Mouse (Mus musculus) cerebellum, adult 9-10 months (tissue): ENCODE data around the gene Adcy10.

Experiments
- DNase-seq: peaks from one replicate; pipeline ENCODE4 v3.0.0; 2022

Adcy10 gene

GRCm38 (mm10) chr1:165484688-165485233, at the start of gene Adcy10:
Gene Adcy10, plus strand, starts transcription at chr1:165485183.
- no peak for DNase-seq

- DNase-seq = no peak
These were observed 46.5 kb upstream of the Adcy10 start for GRCm38 (mm10) chr1:165438289-165439021.

- no peak for DNase-seq
These were observed 44.2 kb upstream of the Adcy10 start for GRCm38 (mm10) chr1:165440788-165441187.

- no peak for DNase-seq
These were observed 43.8 kb upstream of the Adcy10 start for GRCm38 (mm10) chr1:165441201-165441600.

- DNase-seq = no peak
These were observed 43.3 kb upstream of the Adcy10 start for GRCm38 (mm10) chr1:165441719-165442118.

GRCm38 (mm10) chr1:165459041-165459502, 25.9 kb upstream of the Adcy10 start:
- DNase-seq = no peak

GRCm38 (mm10) chr1:165459503-165460181, 25.3 kb upstream of the Adcy10 start:
- peak; percentile 76 for DNase-seq

- DNase-seq = peak; percentile 99
These were observed 24.6 kb upstream of the Adcy10 start, which contains the start of the genes Dcaf6 and Mpc2 for GRCm38 (mm10) chr1:165460360-165460800. Gene Dcaf6, minus strand, starts transcription at chr1:165460475. Gene Mpc2, plus strand, starts transcription at chr1:165460637.

- DNase-seq = peak; percentile 100
These were observed 24.1 kb upstream of the Adcy10 start for GRCm38 (mm10) chr1:165460801-165461377.

- DNase-seq = no peak
These were observed 23.3 kb upstream of the Adcy10 start for GRCm38 (mm10) chr1:165461681-165462080.

GRCm38 (mm10) chr1:165462861-165463260, 22.1 kb upstream of the Adcy10 start:
- DNase-seq = no peak

GRCm38 (mm10) chr1:165464574-165464973, 20.4 kb upstream of the Adcy10 start:
- DNase-seq = no peak

- DNase-seq = no peak
These were observed 16.0 kb upstream of the Adcy10 start for GRCm38 (mm10) chr1:165468971-165469370.

- DNase-seq = no peak
These were observed 15.3 kb upstream of the Adcy10 start for GRCm38 (mm10) chr1:165469717-165470116.

- no peak for DNase-seq
These were observed 13.5 kb upstream of the Adcy10 start for GRCm38 (mm10) chr1:165471490-165471889.

- DNase-seq = no peak
These were observed 1.1 kb downstream of the Adcy10 start for GRCm38 (mm10) chr1:165486108-165486507.

- no peak for DNase-seq
These were observed 4.2 kb downstream of the Adcy10 start for GRCm38 (mm10) chr1:165489197-165489596.

- DNase-seq = no peak
These were observed 13.9 kb downstream of the Adcy10 start for GRCm38 (mm10) chr1:165498856-165499255.

GRCm38 (mm10) chr1:165503307-165504024, 18.5 kb downstream of the Adcy10 start:
- DNase-seq = no peak

GRCm38 (mm10) chr1:165506303-165506702, 21.3 kb downstream of the Adcy10 start:
- DNase-seq = no peak

GRCm38 (mm10) chr1:165510161-165510560, 25.2 kb downstream of the Adcy10 start:
- DNase-seq = no peak

- DNase-seq = no peak
These were observed 35.7 kb downstream of the Adcy10 start for GRCm38 (mm10) chr1:165520716-165521115.
